Comparison of ENCODE assay signal across 28 mouse cellular contexts in the genomic region with DNA sequence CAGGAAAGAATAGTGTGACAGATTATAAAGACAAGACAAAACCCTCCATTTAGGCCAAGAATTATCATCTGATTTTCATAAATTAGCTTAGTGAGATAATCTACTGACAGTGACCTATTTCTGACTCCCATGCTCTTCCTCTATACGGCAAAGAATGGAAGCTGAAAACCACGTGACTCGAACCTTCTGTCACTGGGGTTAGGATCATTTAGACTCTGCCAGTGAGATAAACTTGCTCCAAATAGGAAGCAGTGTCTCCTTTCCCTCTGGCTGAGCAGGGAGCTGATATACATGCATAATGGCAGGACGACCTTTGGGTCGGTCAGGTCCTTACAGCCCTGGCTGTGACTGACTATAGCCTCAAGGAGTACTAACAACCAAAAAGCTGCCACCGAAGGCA.
DNase-seq lines count a peak whose midpoint lies in the region; ATAC-seq and TF ChIP-seq lines count a peak whose summit lies in the region.
"Had no signal": no experiment of that assay in that cellular context is flagged by ENCODE, and none has a peak within 500 bp of the region (broad histone marks: within the 10 kb centered on the region; RNA-seq: fewer than 3 reads in every experiment).

No protein-coding gene starts in this region.

- no peaks in the 10 kb centered on the region for H3K27me3 ChIP-seq in liver, adult 2 months (ENCODE audit: control insufficient read depth, insufficient read depth, low read length)
- H3K27me3 ChIP-seq in liver, postnatal 0 days (ENCODE audit: insufficient read depth, low read length), result no peaks in the 10 kb centered on the region
- H3K27me3 ChIP-seq in myocyte (ENCODE audit: control insufficient read depth, insufficient read depth, insufficient read length), result no peaks in the 10 kb centered on the region
- H3K27me3 ChIP-seq: forebrain, embryonic 12.5 days; forebrain, embryonic 15.5 days; heart, embryonic 12.5 days; heart, embryonic 15.5 days; hindbrain, embryonic 13.5 days; intestine, embryonic 15.5 days had no signal

- no peaks in the 10 kb centered on the region for H3K79me2 ChIP-seq in liver, adult 2 months (ENCODE audit: control insufficient read depth, insufficient read depth, low read length)
- no peaks in the 10 kb centered on the region for H3K79me2 ChIP-seq in myocyte (ENCODE audit: control insufficient read depth, insufficient read depth)

- DNase-seq in cerebellum, postnatal 4 days (ENCODE audit: low spot score in 2 of 2), result no peak
- DNase-seq in liver, adult 2 months (ENCODE audit: extremely low read depth, low read depth, low spot score), result peak; percentile 16
- DNase-seq in liver, postnatal 0 days, result no peak
- DNase-seq in spleen, adult 18-20 months, result no peak
- DNase-seq: adrenal gland, adult 8-10 months; adrenal gland, postnatal 25 days; cerebellum, adult 11-12 months; cerebellum, adult 8-10 months; cerebellum, postnatal 10 days; cerebellum, postnatal 36 days; gastrocnemius, postnatal 10 days; gastrocnemius, postnatal 36 days; heart, postnatal 10 days; heart, postnatal 36 days had no signal

- H3K27ac ChIP-seq in liver, adult 2 months (replicated peaks; ENCODE audit: insufficient read depth, low read depth, low read length), result no peak overlapping the region
- H3K27ac ChIP-seq in liver, postnatal 0 days (ENCODE audit: low read depth), result no peak overlapping the region
- peak overlapping the region; percentile 22 for H3K27ac ChIP-seq in bone marrow macrophage, adult 2 months (ENCODE audit: insufficient read depth, low read depth, low read length)
- H3K27ac ChIP-seq: forebrain, embryonic 12.5 days; forebrain, embryonic 15.5 days; heart, embryonic 15.5 days; hindbrain, embryonic 10.5 days; hindbrain, embryonic 13.5 days; intestine, embryonic 15.5 days had no signal

- no peak overlapping the region for H3ac ChIP-seq in myocyte (ENCODE audit: control insufficient read depth, insufficient read length)

- H3K9ac ChIP-seq in liver, adult 2 months (ENCODE audit: low read depth, low read length), result no peak overlapping the region
- no peak overlapping the region for H3K9ac ChIP-seq in liver, postnatal 0 days (replicated peaks)
- H3K9ac ChIP-seq: forebrain, embryonic 12.5 days; forebrain, embryonic 15.5 days; heart, embryonic 12.5 days; heart, embryonic 15.5 days; hindbrain, embryonic 13.5 days; intestine, embryonic 15.5 days had no signal

- TF ChIP-seq CTCF in liver, adult 2 months (IDR thresholded peaks at IDR 0.05; ENCODE audit: low read depth, low read length), result no peak
- TF ChIP-seq CTCF in liver, postnatal 0 days (IDR thresholded peaks at IDR 0.05; ENCODE audit: low read depth), result no peak
- TF ChIP-seq CTCF in bone marrow macrophage, adult 2 months (IDR thresholded peaks at IDR 0.05; ENCODE audit: low read depth, low read length), result no peak

- TF ChIP-seq EP300 in liver, postnatal 0 days (IDR thresholded peaks at IDR 0.05; ENCODE audit: low read depth), result no peak

- WGBS in liver, adult 2 months, result 81% methylated on average over 6 of the region's 6 CpGs
- WGBS in liver, postnatal 0 days (ENCODE audit: insufficient replicate concordance), result 72% methylated on average over 6 of the region's 6 CpGs

- no peaks in the 10 kb centered on the region for H3K9me3 ChIP-seq in liver, postnatal 0 days (ENCODE audit: low read length)
- H3K9me3 ChIP-seq: forebrain, embryonic 12.5 days; forebrain, embryonic 15.5 days; heart, embryonic 12.5 days; heart, embryonic 15.5 days; hindbrain, embryonic 10.5 days; hindbrain, embryonic 13.5 days; intestine, embryonic 15.5 days had no signal

- H3K36me3 ChIP-seq in liver, adult 2 months (ENCODE audit: control insufficient read depth, insufficient read depth, low read length), result peaks cover 51% of the 10 kb centered on the region
- H3K36me3 ChIP-seq in liver, postnatal 0 days (replicated peaks; ENCODE audit: insufficient read depth, low read length), result peaks cover 36% of the 10 kb centered on the region
- peaks cover 41% of the 10 kb centered on the region for H3K36me3 ChIP-seq in myocyte (ENCODE audit: control insufficient read depth, insufficient read depth)
- H3K36me3 ChIP-seq: intestine, embryonic 15.5 days had no signal

- TF ChIP-seq POLR2A in liver, adult 2 months (IDR thresholded peaks at IDR 0.05; ENCODE audit: extremely low read depth, insufficient read depth, low read length), result no peak
- no peak for TF ChIP-seq POLR2A in bone marrow macrophage, adult 2 months (IDR thresholded peaks at IDR 0.05; ENCODE audit: borderline replicate concordance, low read depth, low read length)
- TF ChIP-seq POLR2A in myocyte (IDR thresholded peaks at IDR 0.05; ENCODE audit: insufficient read length, low read depth), result no peak

- H3K4me1 ChIP-seq in liver, adult 2 months (ENCODE audit: control insufficient read depth, insufficient read depth, low read length), result no peaks in the 10 kb centered on the region; the same call in 1 of the 2 replicates
- peaks cover 4% of the 10 kb centered on the region; the same call in 1 of the 2 replicates for H3K4me1 ChIP-seq in liver, postnatal 0 days (ENCODE audit: insufficient read depth)
- peaks cover 35% of the 10 kb centered on the region for H3K4me1 ChIP-seq in bone marrow macrophage, adult 2 months (ENCODE audit: control insufficient read depth, insufficient read depth, low read length)
- H3K4me1 ChIP-seq: forebrain, embryonic 12.5 days; forebrain, embryonic 15.5 days; hindbrain, embryonic 13.5 days; intestine, embryonic 15.5 days had no signal

- H3K4me3 ChIP-seq in liver, adult 2 months (ENCODE audit: insufficient read depth, low read depth, low read length), result no peak overlapping the region
- no peak overlapping the region for H3K4me3 ChIP-seq in liver, postnatal 0 days (ENCODE audit: low read depth, low read length)
- H3K4me3 ChIP-seq in bone marrow macrophage, adult 2 months (ENCODE audit: insufficient read depth, low read length), result no peak overlapping the region
- H3K4me3 ChIP-seq in myocyte, result no peak overlapping the region
- H3K4me3 ChIP-seq: erythroblast, embryonic 14.5 days; forebrain, embryonic 12.5 days; forebrain, embryonic 15.5 days; heart, embryonic 12.5 days; heart, embryonic 15.5 days; hindbrain, embryonic 10.5 days; hindbrain, embryonic 13.5 days; intestine, embryonic 15.5 days had no signal

- H3K4me2 ChIP-seq in liver, postnatal 0 days (ENCODE audit: low read depth, low read length), result no peak overlapping the region
- no peak overlapping the region for H3K4me2 ChIP-seq in myocyte (ENCODE audit: low read depth)
- H3K4me2 ChIP-seq: forebrain, embryonic 12.5 days; forebrain, embryonic 15.5 days; heart, embryonic 12.5 days; heart, embryonic 15.5 days; hindbrain, embryonic 13.5 days; intestine, embryonic 15.5 days had no signal

- 0 out of 2 replicates have a peak, but pooled peaks have one; percentile 52 for ATAC-seq in cerebellum, adult (ENCODE audit: insufficient number of reproducible peaks, low FRiP score, low TSS enrichment)
- ATAC-seq in liver, postnatal 0 days, result no peak
- no peak for ATAC-seq in granulocyte monocyte progenitor cell, adult 5-6 weeks (replicated peaks; ENCODE audit: poor library complexity, severe bottlenecking)
- ATAC-seq: activated CD4-positive, CD25-positive, alpha-beta regulatory T cell, adult 4 months; forebrain, embryonic 15.5 days; hindbrain, embryonic 16.5 days; intestine, embryonic 15.5 days had no signal

TF ChIP-seq in myocyte, 11 proteins besides CTCF, POLR2A, EP300 and RAD21:
- no peak for TF ChIP-seq TCF12 (IDR thresholded peaks at IDR 0.05; ENCODE audit: insufficient read depth, poor library complexity, severe bottlenecking)
- no peak for TF ChIP-seq POLR2AphosphoS2 (IDR thresholded peaks at IDR 0.05; ENCODE audit: insufficient read length, low read depth)
- TF ChIP-seq CEBPB (IDR thresholded peaks at IDR 0.05; ENCODE audit: insufficient read depth, poor library complexity, severe bottlenecking), result no peak
- peak; percentile 32 for TF ChIP-seq USF1 (IDR thresholded peaks at IDR 0.05; ENCODE audit: low read depth)
- no peak for TF ChIP-seq MYOG (IDR thresholded peaks at IDR 0.05; ENCODE audit: control insufficient read depth in 1 of 3, insufficient read depth in 1 of 3, insufficient read length in 2 of 3, low read depth in 2 of 3)
- no peak for TF ChIP-seq SRF (IDR thresholded peaks at IDR 0.05; ENCODE audit: control insufficient read depth, insufficient read length, low read depth)
